Mouse (Mus musculus) left cerebral cortex, postnatal 4 days (tissue): Measurements from ENCODE around the gene Tm4sf4. TPM values are rescaled to one million over a fixed set of nuclear protein-coding genes. Genes with fewer than 3 reads are reported as not detected.

Experiments used
- DNase-seq: peaks from one replicate; pipeline ENCODE4 v3.0.0-alpha.2; 2022
- intact Hi-C: fragments of 180-260 bp; cut with DNase I; formaldehyde crosslinking; loops from one replicate; pipeline ENCODE4 v1.15.1; 2025
- total RNA-seq, 2 experiments: library from RNA; stranded (reverse); gene quantifications; 2 replicates each; pipeline ENCODE4 v1.2.3; 2021

Tm4sf4 gene
- total RNA-seq, 2 experiments from 2014 or later, result not detected

DNA sequence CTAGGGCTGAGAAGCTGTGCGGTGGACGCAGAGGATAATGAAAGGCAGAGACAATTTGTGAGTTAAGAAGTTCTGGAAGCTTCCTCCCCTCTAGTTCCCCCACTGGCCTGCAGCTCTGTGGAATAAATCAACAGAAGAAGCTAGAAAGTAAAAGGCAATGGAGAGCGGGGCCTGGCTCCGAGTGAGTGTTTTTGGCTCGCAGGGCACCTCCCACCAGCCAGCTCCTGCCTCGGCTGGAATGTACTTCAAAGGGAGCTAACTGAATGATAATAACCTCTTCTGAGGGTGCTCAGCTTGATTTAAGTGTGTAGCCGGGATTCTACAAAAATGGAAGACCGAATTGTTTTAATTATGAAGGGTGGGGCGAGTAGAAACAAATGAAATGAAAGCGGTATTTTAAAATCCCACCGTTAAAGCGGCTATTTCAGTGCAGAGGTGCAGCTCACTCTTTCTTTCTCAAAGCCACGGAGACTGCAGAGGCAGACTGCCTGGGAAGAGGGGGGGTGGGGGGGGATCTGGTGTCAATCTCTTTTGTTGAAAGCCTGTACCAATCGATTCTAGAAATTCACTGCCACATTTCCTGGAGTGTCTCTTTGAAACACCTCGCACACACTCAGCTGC is 46.0 kb downstream of the Tm4sf4 start:
- peak; percentile 29 for DNase-seq
- intact Hi-C loops, result no loop called here

DNA sequence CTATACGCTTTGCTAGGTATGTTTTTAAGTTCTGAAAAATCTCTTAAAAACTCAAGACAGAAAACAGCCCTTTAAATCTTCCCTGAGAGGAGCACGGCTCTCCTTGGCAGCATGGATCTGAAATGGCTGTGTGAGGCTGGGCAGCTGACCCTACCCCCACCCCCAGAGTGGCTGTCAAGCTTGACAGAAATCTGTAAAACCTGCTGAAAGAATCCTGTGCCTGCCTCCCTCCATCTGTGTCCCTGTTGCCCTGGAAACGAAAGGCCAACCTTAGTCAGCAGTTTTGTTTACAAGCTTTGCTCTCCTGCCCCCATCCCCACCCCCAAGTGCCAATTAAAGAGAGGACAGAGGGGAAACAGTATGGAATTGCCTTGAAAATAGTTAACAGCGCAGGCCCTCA is 47.3 kb downstream of the Tm4sf4 start:
- intact Hi-C loops, result no loop called here
- DNase-seq, result peak; percentile 34

DNA sequence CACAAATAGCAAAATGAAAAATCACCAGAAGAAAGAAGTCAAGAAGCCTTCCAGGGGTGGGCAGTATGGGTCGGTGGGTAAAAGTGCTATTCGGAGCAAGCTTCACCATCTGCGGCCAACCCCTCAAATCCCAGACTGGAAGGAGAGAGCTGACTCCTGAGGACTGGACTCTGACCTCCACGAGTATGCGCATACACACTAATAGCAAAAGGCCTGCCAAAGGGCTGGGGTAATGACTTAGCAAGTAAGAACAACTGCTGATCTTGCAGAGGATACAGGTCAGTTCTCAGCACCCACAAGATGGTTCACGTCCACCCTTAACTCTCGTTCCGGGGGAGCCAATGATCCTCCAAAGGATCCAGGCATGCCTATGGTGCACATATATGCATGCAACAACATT is 49.3 kb downstream of the Tm4sf4 start:
- intact Hi-C loops, result no loop called here
- DNase-seq, result no peak

DNA sequence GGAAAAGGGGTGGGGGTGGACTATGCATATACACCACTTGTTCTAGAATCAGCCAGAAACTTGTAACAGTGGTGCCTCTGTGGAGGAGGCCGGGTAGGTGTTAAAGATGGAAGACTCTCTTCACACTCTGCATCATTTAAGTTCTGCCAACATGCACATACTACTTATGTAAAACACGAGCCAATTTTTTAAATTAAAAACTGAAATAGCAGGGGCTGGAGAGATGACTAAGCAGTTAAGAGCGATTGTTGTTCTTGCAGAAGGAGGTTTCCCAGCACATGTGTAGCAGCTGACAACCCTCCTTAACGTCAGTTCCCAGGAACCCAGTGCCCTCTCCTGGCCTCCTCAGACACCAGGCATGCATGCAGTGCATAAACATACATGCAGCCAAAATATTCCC is 55.5 kb downstream of the Tm4sf4 start:
- DNase-seq, result no peak
- intact Hi-C loops, result no loop called here

DNA sequence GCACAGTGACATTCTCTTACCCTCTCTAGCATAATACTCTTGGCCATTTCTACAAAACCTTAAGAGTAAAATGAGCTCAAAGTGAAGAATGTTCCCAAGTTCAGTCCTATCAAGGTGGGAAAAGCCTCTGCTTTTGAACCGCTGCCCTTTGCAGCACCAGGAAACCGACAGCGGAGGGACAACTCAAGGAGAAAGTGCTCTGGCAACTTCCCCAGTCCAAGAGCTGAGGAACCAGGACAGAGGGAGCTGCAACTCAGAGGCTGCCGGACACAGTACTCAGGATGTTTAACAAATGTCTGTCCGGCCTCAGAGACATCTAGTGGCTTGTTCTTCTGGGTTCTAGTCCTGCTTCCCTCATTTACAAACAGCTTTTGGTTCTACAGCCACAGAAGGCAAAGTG is 56.9 kb downstream of the Tm4sf4 start:
- DNase-seq, result no peak
- intact Hi-C loops, result no loop called here

DNA sequence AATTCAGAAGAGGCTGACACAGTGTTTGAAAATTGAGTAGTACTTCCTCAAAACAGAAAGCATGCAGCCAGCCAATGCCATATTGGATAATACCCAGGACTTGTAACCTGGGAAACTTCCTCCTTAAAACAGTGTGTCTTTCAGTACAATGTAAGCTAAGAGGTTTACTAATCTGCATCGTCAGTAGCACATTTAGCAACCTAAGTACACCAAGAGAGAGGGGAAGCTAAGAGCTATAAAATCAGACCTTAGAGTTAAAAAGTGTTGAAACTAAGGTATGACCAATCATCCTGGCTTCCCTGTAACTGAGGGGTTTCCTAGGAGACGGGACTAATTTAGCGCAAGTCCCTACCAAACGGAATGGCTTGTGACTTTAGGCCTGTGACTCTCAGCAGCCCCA is 61.0 kb downstream of the Tm4sf4 start:
- intact Hi-C loops, result no loop called here
- DNase-seq, result no peak

DNA sequence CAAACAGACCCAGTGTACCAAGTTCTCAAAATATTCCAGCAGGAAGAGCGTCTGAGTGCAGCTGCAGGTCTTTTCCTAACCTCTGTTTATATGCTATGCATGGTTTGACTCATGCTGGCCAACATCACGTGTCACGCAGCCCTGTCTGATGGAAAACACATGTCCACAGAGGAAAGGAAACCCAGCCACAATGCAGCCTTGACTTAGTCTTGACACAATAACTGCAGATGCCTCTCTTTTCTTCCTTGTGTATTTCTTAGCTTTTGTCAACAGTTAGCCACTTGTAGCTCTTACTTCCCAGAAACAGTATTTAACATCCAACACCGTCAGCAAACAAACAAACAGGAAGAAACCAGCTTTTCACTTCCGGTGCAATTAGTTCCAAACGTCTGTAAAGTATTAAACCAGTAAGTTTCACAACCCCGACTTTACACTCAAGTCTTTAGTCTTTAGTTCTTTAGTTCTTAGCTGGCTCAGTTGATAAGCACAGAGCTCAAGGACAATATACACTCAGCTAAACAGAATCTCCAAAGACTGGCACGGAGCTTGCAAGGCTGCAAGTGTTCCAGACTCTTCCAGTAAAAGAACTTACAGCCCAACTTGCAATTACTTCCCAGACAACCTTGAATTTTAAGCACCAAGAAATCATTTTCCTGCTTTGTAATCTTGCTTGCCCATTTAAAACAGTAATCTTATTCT is 62.5 kb downstream of the Tm4sf4 start:
- DNase-seq, result no peak
- intact Hi-C loops, result no loop called here

Other genes with a start within 250 kb of the Tm4sf4 start
- gene Tm4sf1, start 123.3 kb upstream of the Tm4sf4 start, total RNA-seq, result 1 to 10 TPM; 8.0 to 8.6 TPM
- 10 to 100 TPM; 18.2 to 21.6 TPM for gene Wwtr1, start 150.6 kb downstream of the Tm4sf4 start, total RNA-seq
- gene Commd2, start 226.4 kb downstream of the Tm4sf4 start, total RNA-seq, result 10 to 100 TPM; 31.2 to 32.6 TPM